Mouse (Mus musculus): Measurements from ENCODE around the gene Gpr19. TPM values are rescaled to one million over a fixed set of nuclear protein-coding genes. Genes with fewer than 3 reads are reported as not detected.

Gpr19 gene
- total RNA-seq, 4 experiments from 2014 or later, result 22.9 to 26.3 (median 24.7) TPM

GRCm38 (mm10) chr6:134887711-134888449 lies 10.5 kb downstream of the Gpr19 start:
- peak; percentile 67 to 92 for DNase-seq (ENCODE audit: low spot score in 2 of 2)

GRCm38 (mm10) chr6:134887008-134887407 lies 11.4 kb downstream of the Gpr19 start:
- DNase-seq (ENCODE audit: low spot score in 2 of 2), result peak in 1 of 2 experiments; percentile 34

- no peak for DNase-seq (ENCODE audit: low spot score in 2 of 2)
Observed at GRCm38 (mm10) chr6:134886475-134886874, 11.9 kb downstream of the Gpr19 start.

GRCm38 (mm10) chr6:134885515-134885914 lies 12.9 kb downstream of the Gpr19 start:
- DNase-seq (ENCODE audit: low spot score in 2 of 2), result no peak

- no peak for DNase-seq (ENCODE audit: low spot score in 2 of 2)
Observed at GRCm38 (mm10) chr6:134883661-134884060, 14.7 kb downstream of the Gpr19 start.

GRCm38 (mm10) chr6:134880046-134880445 lies 18.3 kb downstream of the Gpr19 start:
- no peak for DNase-seq (ENCODE audit: low spot score in 2 of 2)

GRCm38 (mm10) chr6:134879556-134879955 lies 18.8 kb downstream of the Gpr19 start:
- DNase-seq (ENCODE audit: low spot score in 2 of 2), result no peak

- no peak for DNase-seq (ENCODE audit: low spot score in 2 of 2)
Observed at GRCm38 (mm10) chr6:134877892-134878291, 20.5 kb downstream of the Gpr19 start.

- no peak for DNase-seq (ENCODE audit: low spot score in 2 of 2)
Observed at GRCm38 (mm10) chr6:134877276-134877675, 21.1 kb downstream of the Gpr19 start.

- DNase-seq (ENCODE audit: low spot score in 2 of 2), result no peak
Observed at GRCm38 (mm10) chr6:134876795-134877194, 21.6 kb downstream of the Gpr19 start.

- no peak for DNase-seq (ENCODE audit: low spot score in 2 of 2)
Observed at GRCm38 (mm10) chr6:134873018-134873417, 25.4 kb downstream of the Gpr19 start.

GRCm38 (mm10) chr6:134872236-134872635 lies 26.1 kb downstream of the Gpr19 start:
- DNase-seq (ENCODE audit: low spot score in 2 of 2), result no peak

- DNase-seq (ENCODE audit: low spot score in 2 of 2), result no peak
Observed at GRCm38 (mm10) chr6:134870887-134871286, 27.5 kb downstream of the Gpr19 start.

GRCm38 (mm10) chr6:134870209-134870742 lies 28.1 kb downstream of the Gpr19 start:
- DNase-seq (ENCODE audit: low spot score in 2 of 2), result no peak

- DNase-seq (ENCODE audit: low spot score in 2 of 2), result no peak
Observed at GRCm38 (mm10) chr6:134867325-134867724, 31.1 kb downstream of the Gpr19 start.

GRCm38 (mm10) chr6:134866113-134866512 lies 32.3 kb downstream of the Gpr19 start:
- no peak for DNase-seq (ENCODE audit: low spot score in 2 of 2)

GRCm38 (mm10) chr6:134863146-134863545 lies 35.2 kb downstream of the Gpr19 start:
- peak; percentile 90 to 100 for DNase-seq (ENCODE audit: low spot score in 2 of 2)

GRCm38 (mm10) chr6:134862671-134863104 lies 35.7 kb downstream of the Gpr19 start:
- DNase-seq (ENCODE audit: low spot score in 2 of 2), result peak; percentile 32 to 33

GRCm38 (mm10) chr6:134861386-134861785 lies 37.0 kb downstream of the Gpr19 start:
- no peak for DNase-seq (ENCODE audit: low spot score in 2 of 2)

- no peak for DNase-seq (ENCODE audit: low spot score in 2 of 2)
Observed at GRCm38 (mm10) chr6:134860275-134860674, 38.1 kb downstream of the Gpr19 start.

GRCm38 (mm10) chr6:134859021-134859420 lies 39.4 kb downstream of the Gpr19 start:
- no peak for DNase-seq (ENCODE audit: low spot score in 2 of 2)

- no peak for DNase-seq (ENCODE audit: low spot score in 2 of 2)
Observed at GRCm38 (mm10) chr6:134855926-134856325, 42.5 kb downstream of the Gpr19 start.

- DNase-seq (ENCODE audit: low spot score in 2 of 2), result no peak
Observed at GRCm38 (mm10) chr6:134854782-134855181, 43.6 kb downstream of the Gpr19 start.

Measured in left cerebral cortex, adult 8-10 months (tissue).